In genomic region chr5:23684517-23684916, GRCm38 (mm10) we compare ENCODE assay signal across 8 mouse cellular contexts. TPM values are rescaled to one million over a fixed set of nuclear protein-coding genes. Genes with fewer than 3 reads are reported as not detected.
DNase-seq lines count a peak whose midpoint lies in the region; ATAC-seq and TF ChIP-seq lines count a peak whose summit lies in the region.

Gene Srpk2, minus strand, starts transcription at chr5:23684617.

- no peaks in the 10 kb centered on the region for H3K9me3 ChIP-seq in intestine, postnatal 0 days (ENCODE audit: control insufficient read depth)

- TF ChIP-seq CTCF in intestine, postnatal 0 days (IDR thresholded peaks at IDR 0.05; ENCODE audit: low read depth) = no peak

- no peak for DNase-seq in left cerebral cortex, adult 18-20 months (ENCODE audit: low spot score in 2 of 2)
- DNase-seq in left cerebral cortex, adult 9 months (ENCODE audit: low spot score in 2 of 2) = no peak
- no peak for DNase-seq in heart, adult 18-20 months
- DNase-seq in frontal cortex, postnatal 36 days (ENCODE audit: low spot score in 2 of 2) = no peak
- DNase-seq in Muller cell, postnatal 12 days (ENCODE audit: inconsistent ontology term) = no peak

- no peaks in the 10 kb centered on the region for H3K27me3 ChIP-seq in intestine, postnatal 0 days (replicated peaks; ENCODE audit: control insufficient read depth, insufficient read depth, low read length)

- H3K4me2 ChIP-seq in intestine, postnatal 0 days (replicated peaks; ENCODE audit: low read depth) = no peak within 1 kb of the TSS

- 71% methylated on average over 1 of the region's 1 CpGs for WGBS in intestine, postnatal 0 days

- H3K4me3 ChIP-seq in intestine, postnatal 0 days (ENCODE audit: low read depth, low read length) = no peak within 1 kb of the TSS

- ATAC-seq in common myeloid progenitor, adult 5-6 weeks (replicated peaks; ENCODE audit: low read depth, poor library complexity, severe bottlenecking) = no peak
- ATAC-seq in intestine, postnatal 0 days = no peak
- no peak for ATAC-seq in monocyte, adult 5-6 weeks (replicated peaks; ENCODE audit: insufficient number of reproducible peaks, low FRiP score, low TSS enrichment, poor library complexity, severe bottlenecking)

- no peaks in the 10 kb centered on the region for H3K36me3 ChIP-seq in intestine, postnatal 0 days (ENCODE audit: control insufficient read depth, insufficient read depth)

- H3K4me1 ChIP-seq in intestine, postnatal 0 days (replicated peaks; ENCODE audit: control insufficient read depth, insufficient read depth, low read length) = no peaks in the 10 kb centered on the region

- H3K9ac ChIP-seq in intestine, postnatal 0 days (ENCODE audit: low read depth, low read length) = no peak within 1 kb of the TSS

- H3K27ac ChIP-seq in intestine, postnatal 0 days (ENCODE audit: low read depth, low read length) = no peak within 1 kb of the TSS

RNA-seq across cellular contexts. Expression of gene Srpk2, which starts in this region (rescaled TPM):
- 100 to 1,000 TPM; 192 to 194 TPM for total RNA-seq in left cerebral cortex, adult 18-20 months (2021)
- total RNA-seq in common myeloid progenitor, adult 5-6 weeks (2017) = 45.5 and 48.5 TPM in 2 replicates
- total RNA-seq in heart, adult 18-20 months (2021) = 10 to 100 TPM; 37.8 to 44.2 TPM
- polyA plus RNA-seq in intestine, postnatal 0 days (2015; fragmentation: Nextera tagmentation; extraction: Ambion mirVana) = 21.3 and 28.5 TPM in 2 replicates
- 26.5 to 58.8 TPM (median 33.6 TPM) in 3 replicates for total RNA-seq in monocyte, adult 5-6 weeks (2017)
